Mouse (Mus musculus): ENCODE results near the gene Tspan4.

DNA sequence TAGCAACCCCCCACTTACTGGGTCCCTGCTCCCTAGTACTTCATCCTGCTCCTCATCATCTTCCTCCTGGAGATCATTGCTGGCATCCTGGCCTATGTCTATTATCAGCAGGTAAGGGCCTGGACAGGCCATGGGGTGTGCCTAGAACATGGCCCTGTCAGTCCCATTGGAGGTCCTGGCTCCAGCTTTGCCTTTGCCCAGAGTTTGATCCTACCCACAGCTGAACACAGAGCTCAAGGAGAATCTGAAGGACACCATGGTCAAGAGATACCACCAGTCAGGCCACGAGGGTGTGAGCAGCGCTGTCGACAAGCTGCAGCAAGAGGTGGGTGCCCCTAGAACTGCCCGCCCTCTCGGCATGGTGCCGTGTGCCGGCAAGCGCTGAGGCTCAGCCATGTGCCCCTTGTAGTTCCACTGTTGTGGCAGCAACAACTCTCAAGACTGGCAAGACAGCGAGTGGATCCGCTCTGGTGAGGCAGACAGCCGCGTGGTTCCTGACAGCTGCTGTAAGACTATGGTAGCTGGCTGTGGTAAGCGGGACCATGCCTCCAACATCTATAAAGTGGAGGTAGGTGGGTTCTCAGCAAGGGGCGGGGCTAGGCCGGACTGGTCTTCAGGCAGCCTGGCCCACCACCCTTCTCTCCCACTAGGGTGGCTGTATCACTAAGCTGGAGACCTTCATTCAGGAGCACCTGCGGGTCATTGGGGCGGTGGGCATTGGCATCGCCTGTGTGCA is 5.0 kb upstream of the Tspan4 start:
- TF ChIP-seq CTCF (IDR thresholded peaks at IDR 0.05; ENCODE audit: control insufficient read depth, insufficient read depth, low read length) (no peak), POLR2A (IDR thresholded peaks at IDR 0.05; ENCODE audit: borderline replicate concordance, control insufficient read depth, low read depth, low read length) (no peak)
